Mouse (Mus musculus) ES-E14 (cell line): ENCODE measurements around the gene Lbx1.

Experiments used
- CHD2 ChIP-seq: IDR thresholded peaks from 2 replicates; pipeline ENCODE4 v1.6.1; 2014; ENCODE audit warnings: mild to moderate bottlenecking, low read depth, low read length, inconsistent platforms
- ZC3H11A ChIP-seq: IDR thresholded peaks from 2 replicates; pipeline ENCODE4 v1.6.1; 2012; ENCODE audit warnings: low read depth, mild to moderate bottlenecking, inconsistent platforms, low read length, borderline replicate concordance

GRCm38 (mm10) chr19:45254806-45255205, 19.2 kb upstream of the Lbx1 start:
- no peak for TF ChIP-seq ZC3H11A
- TF ChIP-seq CHD2: no peak
